Mouse (Mus musculus) ovary, postnatal 36 days (tissue): Measurements from ENCODE around the gene Txnip.

Experiments used
- DNase-seq: peaks from one replicate; pipeline ENCODE4 v3.0.0; 2022; ENCODE audit warnings: low spot score, mixed read lengths

The Txnip gene

GRCm38 (mm10) chr3:96551203-96551602, 6.6 kb upstream of the Txnip start:
- DNase-seq: peak; percentile 59

- DNase-seq: no peak
These were observed 5.9 kb upstream of the Txnip start for GRCm38 (mm10) chr3:96551890-96552289.

- no peak for DNase-seq
These were observed 4.2 kb upstream of the Txnip start for GRCm38 (mm10) chr3:96553601-96554000.

- no peak for DNase-seq
These were observed 3.5 kb upstream of the Txnip start for GRCm38 (mm10) chr3:96554251-96554650.

GRCm38 (mm10) chr3:96555041-96555596, 2.6 kb upstream of the Txnip start:
- peak; percentile 76 for DNase-seq

GRCm38 (mm10) chr3:96555999-96556614, 1.6 kb upstream of the Txnip start:
- DNase-seq: no peak

- no peak for DNase-seq
These were observed 814 bp upstream of the Txnip start for GRCm38 (mm10) chr3:96556651-96557635.

- DNase-seq: no peak
These were observed 402 bp downstream of the Txnip start for GRCm38 (mm10) chr3:96558159-96558558.

GRCm38 (mm10) chr3:96558668-96559196, 975 bp downstream of the Txnip start:
- no peak for DNase-seq

- no peak for DNase-seq
These were observed 1.7 kb downstream of the Txnip start for GRCm38 (mm10) chr3:96559398-96559910.

- DNase-seq: no peak
These were observed 2.4 kb downstream of the Txnip start for GRCm38 (mm10) chr3:96559911-96560850.

GRCm38 (mm10) chr3:96560881-96561668, 3.3 kb downstream of the Txnip start:
- no peak for DNase-seq

- no peak for DNase-seq
These were observed 4.4 kb downstream of the Txnip start for GRCm38 (mm10) chr3:96561946-96562681.

GRCm38 (mm10) chr3:96563267-96563666, 5.5 kb downstream of the Txnip start:
- DNase-seq: no peak

GRCm38 (mm10) chr3:96563911-96564632, 6.3 kb downstream of the Txnip start:
- no peak for DNase-seq

- no peak for DNase-seq
These were observed 6.9 kb downstream of the Txnip start for GRCm38 (mm10) chr3:96564633-96565032.

GRCm38 (mm10) chr3:96565105-96565504, 7.3 kb downstream of the Txnip start:
- no peak for DNase-seq

GRCm38 (mm10) chr3:96566661-96567450, 9.1 kb downstream of the Txnip start:
- DNase-seq: no peak
